Mouse (Mus musculus) frontal cortex, postnatal 10 days (tissue): ENCODE data around the gene Gm379.

Source experiments
- DNase-seq, 2 experiments: peaks; one replicate each; pipeline ENCODE4 v3.0.0; 2022; ENCODE audit warnings: low spot score in 2 of 2, mixed read lengths in 1 of 2

Gm379 gene

DNA sequence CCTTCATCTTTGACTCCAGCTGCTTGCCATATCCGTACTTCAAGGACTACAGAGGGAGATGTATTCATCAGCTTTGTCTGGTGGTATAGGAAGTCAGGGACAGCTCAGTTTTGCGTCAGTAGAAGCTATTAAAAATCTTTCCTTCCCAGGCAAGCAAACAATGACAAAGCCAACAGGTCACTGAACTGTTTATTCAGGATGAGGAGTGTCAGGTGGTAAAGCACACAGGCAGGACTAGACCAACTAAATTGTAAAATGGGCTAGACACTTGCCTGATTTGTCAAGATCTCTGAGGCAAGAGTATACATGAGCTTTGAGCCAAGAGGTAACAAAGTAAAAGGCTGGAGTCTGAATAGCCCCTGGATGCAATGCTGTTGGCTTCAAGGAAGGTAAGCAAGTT lies at the start of gene Gm379:
Gene Gm379 (minus strand): TSS at position 7 of the 400 bp plus-strand sequence.
- no peak for DNase-seq

DNA sequence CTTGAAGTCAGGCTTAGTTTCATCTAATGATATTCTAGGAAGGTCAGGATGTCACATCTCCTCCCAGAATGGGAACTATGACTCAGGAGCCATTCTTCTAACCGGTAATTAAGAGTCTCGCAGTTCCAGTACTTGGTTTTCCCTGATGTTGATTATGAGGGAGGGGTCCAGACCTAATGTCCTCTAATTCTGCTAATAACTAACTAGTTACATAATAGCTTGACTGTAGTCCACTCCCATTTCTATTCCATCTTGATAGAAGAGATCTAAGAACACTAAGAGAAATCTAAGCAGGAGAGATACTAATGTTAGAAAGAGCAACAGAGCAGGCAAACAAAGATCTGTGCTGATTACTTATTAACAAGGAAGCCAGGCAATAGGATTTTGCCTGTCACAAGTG lies 39.6 kb upstream of the Gm379 start:
- DNase-seq, result no peak

DNA sequence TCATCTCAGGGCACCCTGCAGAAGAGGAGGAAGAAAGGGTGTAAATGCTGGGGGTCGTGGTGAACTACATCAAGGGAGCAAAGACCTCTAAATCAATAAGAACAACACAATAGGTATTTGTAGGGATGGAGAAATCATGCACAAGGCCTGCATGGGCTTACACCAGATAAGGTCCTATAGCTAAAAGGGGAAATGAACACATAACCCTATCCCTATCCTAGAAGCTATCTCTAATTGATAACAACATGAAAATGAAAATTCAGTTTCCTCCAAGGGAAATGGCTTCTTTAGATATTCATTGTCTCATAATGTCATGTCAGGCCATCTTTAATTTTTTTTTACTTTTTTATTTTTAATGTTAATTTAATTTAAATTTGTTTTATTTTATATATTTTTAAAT lies 4.2 kb upstream of the Gm379 start:
- no peak for DNase-seq

DNA sequence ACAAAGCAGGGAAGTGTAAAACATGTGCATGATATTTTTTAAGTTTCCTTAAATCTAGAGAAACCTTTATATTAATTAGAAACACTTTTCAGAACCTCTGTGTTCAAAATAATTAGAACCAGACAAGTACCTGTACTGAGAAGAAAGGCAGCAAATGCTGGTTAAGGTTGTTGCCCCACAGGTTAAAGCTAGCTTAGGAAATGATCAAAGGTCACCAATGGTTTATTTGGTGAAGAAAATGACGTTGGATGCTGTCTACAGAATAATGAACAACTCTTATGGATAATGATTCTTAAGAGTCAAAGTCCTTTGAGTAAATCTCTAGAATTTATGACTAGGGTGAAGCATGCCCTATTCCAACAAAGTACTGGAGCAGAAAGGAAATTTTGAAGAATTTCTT lies 42.7 kb downstream of the Gm379 start:
- DNase-seq, result no peak

DNA sequence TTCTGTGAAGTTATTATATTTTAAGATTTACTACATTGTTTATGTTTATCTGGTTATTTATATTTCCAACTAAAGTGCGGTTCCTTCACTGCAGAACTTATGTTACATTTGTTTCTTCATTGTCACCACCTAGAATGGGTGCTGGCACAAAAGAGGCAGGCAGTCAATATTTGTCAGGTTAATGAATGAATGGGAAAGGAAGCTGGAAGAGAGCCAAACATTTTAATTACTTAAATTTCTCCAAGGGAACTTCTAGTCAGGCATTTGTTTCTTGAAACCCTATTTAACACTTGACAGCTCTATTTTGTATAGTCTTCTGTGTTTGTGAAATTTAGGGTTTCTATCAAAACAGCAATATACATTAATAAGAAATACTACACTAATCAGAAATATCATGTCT lies 43.8 kb downstream of the Gm379 start:
- no peak for DNase-seq
